Mouse (Mus musculus) granulocyte monocyte progenitor cell, adult 5-6 weeks (primary cell): Measurements from ENCODE around the gene Kif13a. TPM values are rescaled to one million over a fixed set of nuclear protein-coding genes. Genes with fewer than 3 reads are reported as not detected.

Source experiments
- ATAC-seq: replicated peaks from 2 replicates; pipeline ENCODE4 v1.8.0; 2016; ENCODE audit warnings: mild to moderate bottlenecking, moderate TSS enrichment, inconsistent platforms; ENCODE audit not compliant: poor library complexity, severe bottlenecking
- total RNA-seq, 2 experiments: library from RNA; stranded (forward) in 1 of 2; stranded (reverse) in 1 of 2; fragments of 200-712, 200-1000 nt in 1 of 2; fragments of >200 nt in 1 of 2; fragmentation: Nextera tagmentation in 1 of 2; gene quantifications; 2 replicates each; pipeline ENCODE4 v1.2.3; 2014 to 2017

The Kif13a gene
- total RNA-seq, 2 experiments from 2014 or later = 26.6 to 46.0 TPM

- ATAC-seq = no peak
Measured at GRCm38 (mm10) chr13:46928404-46928803, 1.3 kb downstream of the Kif13a start.

GRCm38 (mm10) chr13:46925671-46926070, 4.0 kb downstream of the Kif13a start:
- no peak for ATAC-seq

- ATAC-seq = no peak
Measured at GRCm38 (mm10) chr13:46921559-46921958, 8.1 kb downstream of the Kif13a start.

GRCm38 (mm10) chr13:46919797-46920196, 9.9 kb downstream of the Kif13a start:
- no peak for ATAC-seq

GRCm38 (mm10) chr13:46918509-46918908, 11.2 kb downstream of the Kif13a start:
- ATAC-seq = no peak

- ATAC-seq = no peak
Measured at GRCm38 (mm10) chr13:46911960-46912359, 17.7 kb downstream of the Kif13a start.

GRCm38 (mm10) chr13:46911018-46911419, 18.6 kb downstream of the Kif13a start:
- ATAC-seq = no peak

- no peak for ATAC-seq
Measured at GRCm38 (mm10) chr13:46909946-46910345, 19.7 kb downstream of the Kif13a start.

GRCm38 (mm10) chr13:46909005-46909565, 20.6 kb downstream of the Kif13a start:
- ATAC-seq = no peak

GRCm38 (mm10) chr13:46908387-46908786, 21.3 kb downstream of the Kif13a start:
- ATAC-seq = no peak

GRCm38 (mm10) chr13:46907861-46908260, 21.8 kb downstream of the Kif13a start:
- no peak for ATAC-seq

GRCm38 (mm10) chr13:46907115-46907514, 22.6 kb downstream of the Kif13a start:
- ATAC-seq = 0 out of 2 replicates have a peak, but pooled peaks have one; percentile 33

GRCm38 (mm10) chr13:46905971-46906370, 23.7 kb downstream of the Kif13a start:
- peak; percentile 28; the same call in 1 of the 2 replicates for ATAC-seq

- peak; percentile 88 for ATAC-seq
Measured at GRCm38 (mm10) chr13:46904982-46905621, 24.6 kb downstream of the Kif13a start.

- ATAC-seq = no peak
Measured at GRCm38 (mm10) chr13:46902568-46903255, 27.0 kb downstream of the Kif13a start.

- ATAC-seq = no peak
Measured at GRCm38 (mm10) chr13:46900870-46901555, 28.7 kb downstream of the Kif13a start.

GRCm38 (mm10) chr13:46898837-46899236, 30.8 kb downstream of the Kif13a start:
- no peak for ATAC-seq

GRCm38 (mm10) chr13:46898411-46898810, 31.3 kb downstream of the Kif13a start:
- ATAC-seq = no peak

GRCm38 (mm10) chr13:46892380-46892779, 37.3 kb downstream of the Kif13a start:
- ATAC-seq = no peak

- no peak for ATAC-seq
Measured at GRCm38 (mm10) chr13:46888150-46888683, 41.5 kb downstream of the Kif13a start.
